Mouse (Mus musculus) bone marrow macrophage, adult 2 months (primary cell): Measurements from ENCODE around the gene Glrb.

ENCODE experiments used
- CTCF ChIP-seq: IDR thresholded peaks from 2 replicates; pipeline ENCODE4 v1.5.1; 2012; ENCODE audit warnings: low read depth, mild to moderate bottlenecking, low read length, moderate library complexity
- POLR2A ChIP-seq: IDR thresholded peaks from 2 replicates; pipeline ENCODE4 v1.6.1; 2012; ENCODE audit warnings: mild to moderate bottlenecking, low read depth, low read length, borderline replicate concordance

DNA sequence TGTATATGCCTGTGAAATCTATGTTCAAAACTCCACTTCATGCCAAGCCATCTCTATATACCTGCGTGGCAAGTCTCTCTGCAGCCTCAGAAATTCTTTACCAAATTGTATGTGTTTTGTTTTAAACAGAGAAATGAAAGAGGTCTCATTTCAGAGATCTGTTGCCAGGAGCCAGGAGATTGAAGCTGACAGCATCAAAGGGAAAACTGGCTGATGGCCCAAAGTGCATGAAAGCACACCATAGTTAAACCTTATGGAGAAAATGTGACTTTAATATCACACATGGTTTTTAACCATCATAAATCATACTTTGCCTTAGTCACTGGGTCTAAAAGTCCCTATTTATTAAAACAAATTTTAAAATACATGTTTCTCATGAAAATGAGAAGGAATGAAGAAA is 109.6 kb downstream of the Glrb start:
- TF ChIP-seq POLR2A, result no peak
- no peak for TF ChIP-seq CTCF
